Mouse (Mus musculus) midbrain, embryonic 14.5 days (tissue): ENCODE measurements at regions not wholly inside any gene's neighbourhood (a gene's known extent, or its start where the extent isn't known, plus 50 kb on each side); places are given as distances from the start of the nearest gene placed in this dataset.

Source experiments
- ATAC-seq: fragments of 200-750 bp; cut with Nextera tagmentation; 2 replicates; pipeline ENCODE4 v1.8.0; 2017; ENCODE audit warnings: moderate number of reproducible peaks, moderate library complexity; ENCODE audit not compliant: low FRiP score, low TSS enrichment
- DNase-seq: peaks from one replicate; pipeline ENCODE4 v3.0.0-alpha.2; 2015
- H3K27ac ChIP-seq: fragments of 300-500 bp; sonication (generic); replicated peaks from 2 replicates; pipeline ENCODE4 v1.5.1; 2014; ENCODE audit warnings: mild to moderate bottlenecking, low read depth, low read length, moderate library complexity
- H3K27me3 ChIP-seq: fragments of 300-500 bp; sonication (generic); 2 replicates; pipeline ENCODE4 v1.6.1; 2014; ENCODE audit warnings: low read length, control low read depth, mixed read lengths; ENCODE audit not compliant: control insufficient read depth, insufficient read depth
- H3K36me3 ChIP-seq: fragments of 300-500 bp; sonication (generic); 2 replicates; pipeline ENCODE4 v1.6.1; 2014; ENCODE audit warnings: low read length, control low read depth; ENCODE audit not compliant: control insufficient read depth, insufficient read depth
- H3K4me1 ChIP-seq: fragments of 300-500 bp; sonication (generic); 2 replicates; pipeline ENCODE4 v1.6.1; 2014; ENCODE audit warnings: mild to moderate bottlenecking, antibody characterized with exemption, low read length, control low read depth; ENCODE audit not compliant: control insufficient read depth, insufficient read depth
- H3K4me2 ChIP-seq: fragments of 300-500 bp; sonication (generic); 2 replicates; pipeline ENCODE4 v1.6.1; 2014; ENCODE audit warnings: mild to moderate bottlenecking, low read length, moderate library complexity
- H3K4me3 ChIP-seq: fragments of 300-500 bp; sonication (generic); replicated peaks from 2 replicates; pipeline ENCODE4 v1.5.1; 2014; ENCODE audit warnings: low read depth, low read length
- H3K9ac ChIP-seq: fragments of 300-500 bp; sonication (generic); replicated peaks from 2 replicates; pipeline ENCODE4 v1.6.1; 2014; ENCODE audit warnings: mild to moderate bottlenecking, low read length, moderate library complexity
- H3K9me3 ChIP-seq: fragments of 300-500 bp; sonication (generic); 2 replicates; pipeline ENCODE4 v1.6.1; 2016; ENCODE audit warnings: low read length, control low read depth, mixed read lengths; ENCODE audit not compliant: control insufficient read depth
- WGBS: fragments of 180-500 bp; shearing (Covaris S2); extraction: QIAGEN DNeasy Blood & Tissue Kit; methylation state at CpG from one replicate; pipeline ENCODE4 v1.1.7; 2014; 5-methylcytosine and 5-hydroxymethylcytosine counted together

- ATAC-seq (no peak), DNase-seq (no peak)
- Histone ChIP-seq H3K27me3 (no peaks in the 10 kb centered on the region), H3K27ac (no peak overlapping the region), H3K9me3 (no peaks in the 10 kb centered on the region), H3K4me1 (no peaks in the 10 kb centered on the region), H3K9ac (no peak overlapping the region), H3K36me3 (no peaks in the 10 kb centered on the region), H3K4me2 (no peak overlapping the region), H3K4me3 (no peak overlapping the region)
- WGBS = 81% methylated on average over 8 of the region's 8 CpGs
Observed at GRCm38 (mm10) chr14:114106786-114107185, 792.4 kb downstream of the Tpm3-rs7 start.

GRCm38 (mm10) chr14:114128491-114128890 lies 814.1 kb downstream of the Tpm3-rs7 start:
- no peaks in the 10 kb centered on the region for H3K27me3 ChIP-seq
- no peak overlapping the region for H3K4me3 ChIP-seq
- H3K4me2 ChIP-seq = no peak overlapping the region
- DNase-seq = no peak
- H3K9ac ChIP-seq = no peak overlapping the region
- ATAC-seq = no peak
- H3K27ac ChIP-seq = no peak overlapping the region
- H3K9me3 ChIP-seq = no peaks in the 10 kb centered on the region
- H3K36me3 ChIP-seq = no peaks in the 10 kb centered on the region
- no peaks in the 10 kb centered on the region for H3K4me1 ChIP-seq
- WGBS = 95% methylated on average over 2 of the region's 2 CpGs

GRCm38 (mm10) chr14:114166005-114166404 lies 851.6 kb downstream of the Tpm3-rs7 start:
- no peak overlapping the region for H3K4me3 ChIP-seq
- H3K36me3 ChIP-seq = no peaks in the 10 kb centered on the region
- no peaks in the 10 kb centered on the region for H3K27me3 ChIP-seq
- WGBS = 87% methylated on average over 4 of the region's 4 CpGs
- H3K27ac ChIP-seq = no peak overlapping the region
- no peak overlapping the region for H3K4me2 ChIP-seq
- H3K4me1 ChIP-seq = no peaks in the 10 kb centered on the region
- no peak for ATAC-seq
- H3K9me3 ChIP-seq = no peaks in the 10 kb centered on the region
- no peak for DNase-seq
- no peak overlapping the region for H3K9ac ChIP-seq

- H3K4me1 ChIP-seq = no peaks in the 10 kb centered on the region
- H3K9ac ChIP-seq = no peak overlapping the region
- no peak overlapping the region for H3K27ac ChIP-seq
- no peak overlapping the region for H3K4me2 ChIP-seq
- ATAC-seq = no peak
- H3K9me3 ChIP-seq = no peaks in the 10 kb centered on the region
- WGBS = 84% methylated on average over 5 of the region's 5 CpGs
- no peak for DNase-seq
- no peaks in the 10 kb centered on the region for H3K27me3 ChIP-seq
- H3K4me3 ChIP-seq = no peak overlapping the region
- no peaks in the 10 kb centered on the region for H3K36me3 ChIP-seq
Observed at GRCm38 (mm10) chr14:114215609-114216008, 876.4 kb upstream of the Gpc5 start.

- H3K4me1 ChIP-seq = no peaks in the 10 kb centered on the region
- H3K4me2 ChIP-seq = no peak overlapping the region
- DNase-seq (peak; percentile 55), ATAC-seq (peak; percentile 28; the same call in 1 of the 2 replicates)
- no peak overlapping the region for H3K4me3 ChIP-seq
- no peaks in the 10 kb centered on the region for H3K27me3 ChIP-seq
- no peaks in the 10 kb centered on the region for H3K9me3 ChIP-seq
- H3K36me3 ChIP-seq = no peaks in the 10 kb centered on the region
- no peak overlapping the region for H3K27ac ChIP-seq
- no peak overlapping the region for H3K9ac ChIP-seq
- 52% methylated on average over 1 of the region's 1 CpGs for WGBS
Observed at GRCm38 (mm10) chr14:114220868-114221267, 871.1 kb upstream of the Gpc5 start.

GRCm38 (mm10) chr14:114230711-114231110 lies 861.3 kb upstream of the Gpc5 start:
- no peak overlapping the region for H3K9ac ChIP-seq
- DNase-seq (no peak), ATAC-seq (no peak)
- no peaks in the 10 kb centered on the region for H3K9me3 ChIP-seq
- H3K27me3 ChIP-seq = no peaks in the 10 kb centered on the region
- H3K4me3 ChIP-seq = no peak overlapping the region
- no peaks in the 10 kb centered on the region for H3K4me1 ChIP-seq
- no peaks in the 10 kb centered on the region for H3K36me3 ChIP-seq
- H3K4me2 ChIP-seq = no peak overlapping the region
- 96% methylated on average over 2 of the region's 2 CpGs for WGBS
- H3K27ac ChIP-seq = no peak overlapping the region

- no peaks in the 10 kb centered on the region for H3K36me3 ChIP-seq
- H3K4me3 ChIP-seq = no peak overlapping the region
- no peak overlapping the region for H3K27ac ChIP-seq
- no peaks in the 10 kb centered on the region for H3K4me1 ChIP-seq
- H3K9ac ChIP-seq = no peak overlapping the region
- 71% methylated on average over 2 of the region's 2 CpGs for WGBS
- H3K27me3 ChIP-seq = no peaks in the 10 kb centered on the region
- no peak overlapping the region for H3K4me2 ChIP-seq
- H3K9me3 ChIP-seq = no peaks in the 10 kb centered on the region
- no peak for ATAC-seq
- peak; percentile 23 for DNase-seq
Observed at GRCm38 (mm10) chr14:114255037-114255436, 837.0 kb upstream of the Gpc5 start.

- no peaks in the 10 kb centered on the region for H3K36me3 ChIP-seq
- ATAC-seq = no peak
- H3K9me3 ChIP-seq = no peaks in the 10 kb centered on the region
- no peak for DNase-seq
- H3K4me3 ChIP-seq = no peak overlapping the region
- H3K27me3 ChIP-seq = no peaks in the 10 kb centered on the region
- no peak overlapping the region for H3K4me2 ChIP-seq
- 83% methylated on average over 2 of the region's 2 CpGs for WGBS
- H3K27ac ChIP-seq = no peak overlapping the region
- no peaks in the 10 kb centered on the region for H3K4me1 ChIP-seq
- no peak overlapping the region for H3K9ac ChIP-seq
Observed at GRCm38 (mm10) chr14:114261657-114262056, 830.4 kb upstream of the Gpc5 start.

- no peak for DNase-seq
- Histone ChIP-seq H3K9ac (no peak overlapping the region), H3K27me3 (no peaks in the 10 kb centered on the region), H3K9me3 (no peaks in the 10 kb centered on the region), H3K27ac (no peak overlapping the region), H3K4me3 (no peak overlapping the region), H3K4me1 (no peaks in the 10 kb centered on the region), H3K36me3 (no peaks in the 10 kb centered on the region), H3K4me2 (no peak overlapping the region)
- ATAC-seq = no peak
- 88% methylated on average over 6 of the region's 6 CpGs for WGBS
Observed at GRCm38 (mm10) chr14:114300611-114301010, 791.4 kb upstream of the Gpc5 start.
